Mouse (Mus musculus): Measurements from ENCODE around the gene Diexf.

Diexf gene

DNA sequence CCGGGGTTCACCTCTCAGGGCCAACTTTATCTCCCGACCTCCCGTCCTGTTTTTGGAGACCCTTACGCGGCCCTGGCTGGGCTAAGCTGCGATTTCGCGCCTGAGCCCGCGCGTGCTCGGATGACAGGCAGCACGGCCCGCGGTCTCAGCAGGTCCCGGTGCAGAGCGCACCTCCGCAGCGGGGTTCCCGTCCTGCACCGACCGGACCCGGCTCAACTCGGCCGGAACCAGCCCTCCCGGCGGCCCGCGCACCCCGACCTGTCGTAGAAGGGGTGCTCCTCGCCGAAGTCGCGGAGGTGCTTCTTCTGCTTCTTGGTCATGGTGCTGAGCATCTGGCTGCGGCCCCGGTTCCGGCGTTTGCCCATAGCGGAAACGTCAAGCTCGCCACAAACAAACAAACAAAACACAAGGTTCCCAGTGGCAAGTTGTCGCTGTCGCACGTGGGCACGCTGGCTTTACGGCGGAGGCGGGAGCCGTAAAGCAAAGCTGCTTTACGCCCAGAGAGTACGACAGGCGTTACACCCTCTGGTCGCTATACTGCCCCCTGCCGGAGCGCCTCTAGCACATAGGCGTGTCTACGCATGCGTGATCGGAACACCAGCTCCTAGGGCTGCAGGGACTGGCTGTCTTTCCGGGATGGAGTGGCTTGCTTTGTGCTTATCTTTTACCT lies at the start of gene Diexf:
Gene Diexf (minus strand): TSS at position 487 of the 670 bp plus-strand sequence.
- peak; percentile 96 for DNase-seq (ENCODE audit: low read depth, low spot score)

DNA sequence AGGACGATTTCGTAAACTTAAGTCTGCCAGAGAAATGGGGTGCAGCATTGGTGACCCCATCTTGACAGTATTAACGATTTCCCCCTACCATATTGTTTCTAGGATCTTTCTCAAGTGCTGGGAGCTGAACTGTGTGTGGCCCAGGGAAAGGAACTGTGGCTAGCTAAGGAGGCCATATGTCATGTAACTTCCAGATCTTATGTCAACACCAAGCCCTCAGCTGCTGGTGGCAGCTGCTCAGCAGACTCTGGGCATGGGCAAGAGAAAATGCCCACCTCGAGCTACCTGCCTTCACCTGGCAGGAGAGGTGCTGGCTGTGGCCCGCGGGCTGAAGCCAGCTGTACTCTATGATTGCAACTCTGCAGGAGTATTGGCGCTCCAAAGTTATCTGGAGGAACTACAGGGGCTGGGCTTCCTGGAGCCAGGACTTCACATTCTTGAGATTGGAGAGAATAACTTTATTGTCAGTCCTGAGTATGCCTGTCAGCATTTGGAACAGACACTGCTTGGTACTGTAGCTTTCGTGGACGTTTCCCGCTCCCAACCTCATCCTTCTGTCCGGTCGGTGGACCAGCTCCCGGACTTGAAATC lies 44.2 kb upstream of the Diexf start:
- no peak for DNase-seq (ENCODE audit: low read depth, low spot score)

DNA sequence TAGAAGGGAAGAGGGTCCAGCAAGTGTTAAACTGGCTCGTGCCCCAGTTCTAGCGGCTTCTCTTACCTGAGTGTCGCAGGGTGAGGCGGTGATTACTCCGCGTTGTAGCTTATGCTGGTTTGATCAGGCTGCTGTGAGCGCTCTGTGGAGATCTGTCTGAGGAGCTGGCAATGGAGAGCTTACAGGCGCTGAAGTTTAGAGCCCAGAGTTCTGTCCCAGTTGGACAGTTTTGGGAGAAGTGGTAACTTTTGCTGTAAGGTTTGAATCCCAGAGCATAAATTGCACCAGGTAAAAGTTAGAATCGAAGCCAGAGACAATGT lies 43.7 kb upstream of the Diexf start:
- no peak for DNase-seq (ENCODE audit: low read depth, low spot score)

DNA sequence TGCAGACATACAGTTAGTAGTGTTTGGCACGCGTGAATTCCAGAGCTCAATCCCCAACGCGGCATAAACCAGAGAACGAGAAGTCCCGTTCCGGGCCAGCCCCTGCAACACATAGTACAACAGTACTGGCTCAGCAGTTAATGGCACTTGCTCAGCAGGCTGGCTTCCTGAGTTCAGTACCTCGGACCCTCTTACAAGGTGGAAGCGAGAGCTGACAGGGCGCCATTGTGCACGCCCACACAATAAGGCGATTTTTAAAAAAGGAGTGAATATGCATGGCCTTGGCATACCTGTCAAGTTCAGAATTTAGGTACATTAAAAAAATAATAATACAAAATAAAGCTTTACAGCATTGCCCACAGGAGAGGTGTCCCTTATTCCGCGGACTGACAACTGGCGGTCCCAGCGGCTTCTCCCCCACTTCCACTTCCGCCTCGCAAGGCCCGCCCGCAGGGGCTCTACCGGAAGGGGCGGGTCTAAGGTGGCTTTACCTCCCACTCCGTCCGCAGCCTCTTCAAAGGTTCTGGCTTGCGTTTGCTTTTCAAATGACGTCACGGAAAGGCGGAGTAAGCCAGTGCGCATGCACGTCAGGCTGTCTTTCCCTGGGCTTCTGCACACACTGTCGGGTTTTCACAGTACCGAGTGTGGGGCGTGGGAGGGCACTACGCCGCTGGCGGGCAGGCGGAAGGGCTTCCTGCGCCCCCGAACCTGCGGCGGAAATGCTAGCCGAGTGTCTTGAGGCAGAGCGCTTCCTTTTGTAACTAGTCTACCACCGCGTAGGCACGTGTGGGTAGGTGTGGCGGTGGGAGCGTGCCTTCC lies 43.1 kb upstream of the Diexf start:
- DNase-seq (ENCODE audit: low read depth, low spot score): peak; percentile 99

DNA sequence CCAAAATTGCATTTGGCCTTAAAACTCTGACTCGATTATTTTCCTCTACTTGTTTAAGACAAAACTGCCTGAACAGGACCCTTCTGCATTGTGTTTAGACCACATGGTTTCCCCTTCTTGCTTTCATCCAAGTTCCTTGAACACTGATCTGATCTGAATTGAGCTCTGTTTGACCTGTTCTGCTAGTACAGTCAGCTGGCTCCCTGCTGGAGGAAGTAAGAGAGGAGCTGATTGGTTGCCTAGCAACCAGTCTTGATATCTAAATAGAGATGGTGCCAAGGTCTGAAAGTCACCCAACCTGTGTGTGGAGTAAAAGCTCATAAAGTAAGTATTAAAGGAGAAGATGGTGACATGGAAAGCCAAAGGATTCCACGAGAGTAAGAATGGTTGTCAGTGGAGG lies 39.8 kb upstream of the Diexf start:
- peak; percentile 35 for DNase-seq (ENCODE audit: low read depth, low spot score)

DNA sequence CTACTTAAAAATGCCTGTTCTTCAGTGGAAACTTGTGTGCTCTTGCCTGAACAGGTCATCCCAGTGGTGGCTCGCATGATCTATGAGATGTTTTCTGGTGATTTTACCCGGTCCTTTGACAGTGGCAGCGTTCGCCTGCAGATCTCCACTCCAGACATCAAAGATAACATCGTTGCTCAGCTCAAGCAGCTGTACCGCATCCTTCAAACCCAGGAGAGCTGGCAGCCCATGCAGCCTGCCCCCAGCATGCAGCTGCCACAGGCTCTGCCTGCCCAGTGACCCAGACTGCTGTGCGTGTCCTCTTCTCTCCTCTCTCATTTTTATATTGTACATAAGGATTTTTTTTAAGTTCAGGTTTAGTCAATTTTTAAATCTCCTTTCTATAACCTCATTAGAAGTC lies 39.2 kb upstream of the Diexf start:
- no peak for DNase-seq (ENCODE audit: low read depth, low spot score)

DNA sequence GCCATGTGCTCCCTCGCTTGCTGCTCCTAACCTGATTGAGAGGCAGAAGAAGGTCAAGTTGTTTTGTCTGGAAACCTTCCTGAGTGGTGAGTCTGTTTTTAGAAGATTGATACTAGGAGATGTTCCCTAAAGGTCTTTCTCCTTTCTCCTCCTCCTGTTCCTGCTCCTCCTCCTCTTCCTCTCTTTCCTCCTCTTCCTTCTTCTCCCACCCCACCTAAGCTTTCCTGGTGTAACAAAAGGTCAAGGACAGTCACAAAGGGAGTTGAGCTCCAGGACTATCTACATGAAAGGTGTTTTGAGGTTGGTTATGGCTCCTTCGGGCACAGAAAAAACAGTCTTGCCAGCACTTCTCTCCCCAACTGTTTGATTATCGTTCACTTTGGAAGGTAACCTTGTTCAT lies 37.7 kb upstream of the Diexf start, which contains the start of gene A130010J15Rik:
Gene A130010J15Rik (plus strand): TSS at position 301 of the 400 bp plus-strand sequence.
- DNase-seq (ENCODE audit: low read depth, low spot score): no peak

DNA sequence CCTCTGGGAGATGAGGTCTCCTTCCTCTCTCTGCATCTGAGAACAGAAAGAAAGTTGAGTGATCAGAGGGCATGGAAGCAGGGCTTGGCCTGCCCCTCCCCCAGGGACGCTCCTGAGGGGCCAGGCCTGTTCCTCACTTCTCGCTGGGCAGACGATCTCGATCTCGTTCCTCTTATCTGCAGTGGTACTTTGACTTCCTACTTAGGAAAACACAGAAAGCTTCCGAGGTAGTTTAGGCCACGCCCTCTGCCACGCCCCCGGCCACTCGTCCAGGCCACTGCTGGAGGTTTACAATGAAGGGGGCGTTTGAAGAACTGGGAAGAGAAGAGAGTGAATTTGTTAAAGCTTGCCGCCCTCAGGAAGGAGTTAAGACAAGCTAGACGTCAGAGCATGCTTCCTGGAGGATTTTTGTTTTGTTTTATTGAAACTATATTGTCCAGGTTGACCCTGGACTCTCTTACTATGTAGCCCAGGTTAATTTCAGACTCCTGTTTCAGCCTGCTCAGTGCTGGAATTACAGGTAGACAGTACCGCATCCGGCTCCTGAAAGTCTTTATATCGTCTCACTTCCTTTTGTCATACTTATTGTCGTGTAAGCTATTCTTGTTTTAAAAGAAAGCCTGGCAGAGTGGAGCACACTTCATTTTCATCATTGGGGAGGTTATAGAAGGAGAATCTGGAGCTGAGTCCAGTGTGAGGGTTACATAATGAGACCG lies 30.4 kb upstream of the Diexf start:
- DNase-seq (ENCODE audit: low read depth, low spot score): no peak

DNA sequence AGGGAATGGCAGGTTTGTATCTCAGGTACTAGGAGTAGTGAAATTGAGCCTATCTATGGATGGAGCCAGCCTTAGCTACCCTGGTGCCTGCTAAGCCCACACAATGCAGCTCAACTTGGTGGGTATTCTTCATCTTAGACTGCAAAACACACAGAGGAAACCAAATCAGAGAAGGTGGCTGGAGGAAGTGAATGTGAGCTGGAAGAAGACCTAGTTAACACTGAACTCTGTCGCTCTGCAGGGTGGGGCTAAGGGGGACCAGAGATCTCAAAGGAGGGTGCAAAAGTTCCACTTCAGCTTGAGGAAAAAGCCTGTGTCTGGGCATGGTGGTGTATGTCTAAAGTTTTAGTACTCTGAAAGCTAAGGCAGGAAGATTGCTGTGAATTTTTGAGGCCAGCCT lies 29.5 kb upstream of the Diexf start:
- no peak for DNase-seq (ENCODE audit: low read depth, low spot score)

DNA sequence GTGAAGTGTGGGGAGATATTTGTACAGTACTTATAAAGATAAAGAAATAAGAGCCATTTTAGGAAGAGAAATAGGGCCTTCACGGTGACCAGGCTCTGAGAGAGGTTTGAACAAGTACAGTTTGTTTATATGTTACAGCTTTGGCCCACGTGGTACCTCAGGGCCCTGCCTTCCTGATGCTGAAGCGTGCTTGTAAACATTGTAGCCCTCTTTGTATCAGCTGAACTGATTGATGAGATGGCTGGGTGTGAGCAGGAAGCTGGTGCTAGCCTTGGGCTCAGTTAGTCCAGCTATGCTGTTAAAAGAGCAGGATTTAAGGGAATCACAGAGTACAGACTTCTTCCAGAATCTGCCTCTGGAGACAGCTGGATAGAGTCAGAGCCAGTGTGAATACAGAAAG lies 29.1 kb upstream of the Diexf start:
- no peak for DNase-seq (ENCODE audit: low read depth, low spot score)

DNA sequence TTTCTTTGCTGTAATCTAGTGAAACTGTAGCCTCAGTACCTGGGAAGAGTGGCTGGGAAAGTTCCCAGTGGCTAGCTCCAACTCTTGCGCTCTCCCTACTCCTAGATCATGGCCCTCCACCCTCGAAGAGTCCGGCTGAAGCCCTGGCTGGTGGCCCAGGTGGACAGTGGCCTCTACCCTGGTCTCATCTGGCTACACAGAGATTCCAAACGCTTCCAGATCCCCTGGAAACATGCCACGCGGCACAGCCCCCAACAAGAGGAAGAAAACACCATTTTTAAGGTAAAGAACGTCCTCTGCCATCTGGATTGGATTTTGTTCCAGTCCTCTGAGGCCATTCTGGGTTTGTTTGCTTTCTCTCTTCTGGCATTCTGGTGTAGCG lies 27.0 kb upstream of the Diexf start:
- no peak for DNase-seq (ENCODE audit: low read depth, low spot score)

DNA sequence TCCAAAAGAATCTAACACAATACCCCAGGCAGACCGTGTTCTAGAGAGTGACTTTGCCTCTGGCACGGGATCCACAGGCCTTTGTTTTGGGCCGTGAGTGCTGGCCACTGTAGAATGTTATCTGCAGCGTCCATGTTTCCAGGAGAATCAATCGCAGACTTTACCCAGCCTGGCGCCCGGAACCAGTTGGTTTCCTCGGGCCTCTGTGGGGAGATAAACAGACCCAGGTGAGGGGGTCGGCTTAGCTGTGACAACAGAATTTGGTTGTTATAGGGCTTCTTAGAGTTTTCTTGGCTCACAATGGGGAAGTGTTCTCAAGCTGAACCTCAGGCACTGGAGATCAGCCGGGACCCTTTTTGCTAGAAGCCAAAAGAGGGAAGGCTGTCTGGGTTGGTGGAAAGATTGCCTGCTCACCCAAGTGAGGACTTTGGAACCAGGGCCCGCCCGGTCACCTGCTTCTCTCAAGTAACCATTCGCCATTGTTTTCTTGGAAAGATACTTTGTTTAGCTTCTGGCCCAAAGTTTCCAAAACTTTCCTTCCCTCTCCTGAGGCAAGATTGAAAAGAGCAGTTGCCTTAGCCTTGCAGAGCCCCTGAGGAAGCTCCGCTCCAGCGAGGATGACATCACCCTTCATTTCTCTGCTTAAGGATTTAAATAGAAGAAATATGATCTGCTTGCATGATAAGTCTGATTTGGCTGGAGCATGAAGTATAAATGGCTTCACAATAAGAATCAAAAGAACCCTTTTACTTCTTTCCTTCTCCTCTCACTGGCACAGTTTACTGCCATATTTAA lies 26.4 kb upstream of the Diexf start:
- no peak for DNase-seq (ENCODE audit: low read depth, low spot score)

DNA sequence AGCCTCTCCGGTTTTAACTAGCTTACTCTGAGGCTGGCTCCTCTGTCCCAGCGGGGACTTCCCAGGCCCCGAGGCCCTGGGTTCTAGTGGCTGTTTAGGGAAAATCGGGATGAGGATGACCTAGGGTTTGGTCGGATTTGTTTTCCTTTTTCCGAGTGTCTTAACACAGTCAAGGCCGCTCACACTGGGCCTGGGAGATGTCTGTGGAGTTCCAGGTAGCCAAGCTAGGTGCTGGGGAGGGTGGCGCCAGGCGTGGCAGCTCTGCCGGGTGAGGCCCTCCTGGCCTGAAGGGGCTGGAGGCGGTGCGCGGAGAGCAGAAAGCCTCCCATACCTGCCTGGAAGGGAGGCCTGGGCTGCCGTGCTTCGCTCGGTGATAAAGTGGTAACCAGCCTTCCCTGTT lies 23.5 kb upstream of the Diexf start:
- no peak for DNase-seq (ENCODE audit: low read depth, low spot score)

DNA sequence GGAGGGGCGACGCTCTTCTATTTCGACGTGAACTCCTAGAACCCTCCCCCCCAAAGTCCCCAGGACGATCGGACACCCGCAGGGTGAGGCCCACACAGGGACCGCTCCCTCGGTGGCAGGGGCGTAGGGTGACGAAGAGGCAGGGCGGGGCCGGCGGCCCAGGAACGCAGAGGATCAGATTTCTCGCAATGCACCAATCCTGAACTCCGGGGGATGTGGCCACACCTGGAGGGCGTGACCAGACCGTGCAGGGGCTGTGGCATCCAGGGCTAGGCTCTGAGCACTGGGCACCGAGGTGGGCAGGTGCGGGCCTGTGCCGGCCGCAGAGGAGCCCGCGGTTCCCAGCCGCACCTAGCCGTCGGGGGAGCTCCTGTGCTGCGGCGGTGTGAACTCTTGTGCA lies 22.8 kb upstream of the Diexf start, which contains the start of gene Irf6:
Gene Irf6 (plus strand): TSS at position 240 of the 400 bp plus-strand sequence.
- no peak for DNase-seq (ENCODE audit: low read depth, low spot score)

DNA sequence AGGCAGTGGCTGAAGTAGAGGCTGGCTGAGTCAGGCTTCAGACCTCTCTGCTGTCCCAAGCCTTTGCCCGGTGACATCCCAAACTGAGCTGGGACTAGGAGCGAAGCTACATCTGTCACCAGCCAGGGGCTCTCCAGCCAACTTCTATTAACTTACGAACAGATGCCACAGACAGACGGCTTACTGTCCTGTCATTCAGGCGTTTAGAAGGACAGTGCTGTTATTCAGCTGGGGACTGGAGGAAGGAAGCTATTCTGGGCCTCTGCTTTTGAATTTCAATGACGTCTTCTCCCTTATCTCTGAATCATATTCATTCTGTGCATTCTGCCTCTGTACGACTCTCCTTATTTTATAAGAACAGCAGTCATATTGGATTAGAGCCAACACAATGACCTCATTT lies 21.1 kb upstream of the Diexf start:
- DNase-seq (ENCODE audit: low read depth, low spot score): peak; percentile 33

DNA sequence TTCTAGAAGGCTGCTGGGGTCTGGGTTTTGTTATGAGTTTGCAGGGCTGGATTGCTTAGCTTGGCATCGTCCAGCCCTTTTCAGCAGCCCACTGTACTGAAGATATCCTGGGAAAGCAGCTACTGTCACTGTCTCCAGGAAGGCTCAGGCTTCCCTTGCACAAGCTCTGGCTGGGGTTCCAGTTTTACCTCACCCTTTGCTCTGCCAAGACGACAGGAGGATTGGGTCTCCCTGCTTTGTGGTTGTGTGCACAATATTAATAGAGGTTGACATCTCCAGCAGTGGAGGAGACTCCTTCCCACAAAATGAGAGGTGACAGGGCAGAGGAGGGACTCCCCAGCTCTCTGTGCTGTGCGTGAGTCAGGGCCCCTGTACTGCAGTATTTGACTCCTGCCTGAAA lies 19.2 kb upstream of the Diexf start:
- no peak for DNase-seq (ENCODE audit: low read depth, low spot score)

DNA sequence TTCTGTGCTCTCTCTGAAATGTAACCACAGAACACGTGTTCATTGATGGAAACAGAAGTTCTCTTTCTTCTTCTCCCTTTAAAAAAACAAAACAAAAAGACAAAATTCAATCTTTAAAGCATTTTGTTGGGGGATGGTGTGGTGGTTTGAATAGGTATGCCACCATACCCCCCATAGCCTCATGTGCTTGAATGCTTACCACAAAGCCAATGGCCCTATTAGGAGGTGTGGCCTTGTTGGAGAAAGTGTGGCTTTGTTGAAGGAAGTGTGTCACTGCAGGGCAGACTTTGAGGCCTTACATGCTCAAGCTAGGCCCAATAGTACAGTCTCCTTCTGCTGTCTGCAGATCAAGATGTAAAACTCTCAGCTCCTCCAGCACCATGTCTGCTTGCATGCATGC lies 16.3 kb upstream of the Diexf start:
- DNase-seq (ENCODE audit: low read depth, low spot score): no peak

DNA sequence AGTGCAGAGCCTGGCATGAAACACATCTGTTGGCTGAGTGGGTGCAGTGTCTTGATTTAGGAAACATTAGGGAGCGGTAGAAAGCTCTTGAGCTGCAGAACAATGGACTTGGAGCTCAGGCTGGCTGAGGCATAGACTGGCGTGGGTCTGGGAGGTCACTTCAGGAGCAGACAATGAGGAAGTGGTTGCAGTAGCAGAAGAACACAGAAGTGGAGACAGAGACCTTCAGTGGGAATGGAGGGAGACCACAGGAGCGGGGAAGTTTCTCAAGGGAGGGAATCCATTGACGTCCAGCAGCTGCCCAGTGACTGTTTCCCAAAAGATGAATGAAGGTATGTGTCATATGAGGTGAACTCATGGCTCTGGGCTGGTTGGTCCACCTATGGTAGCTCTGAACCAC lies 15.0 kb upstream of the Diexf start:
- no peak for DNase-seq (ENCODE audit: low read depth, low spot score)

DNA sequence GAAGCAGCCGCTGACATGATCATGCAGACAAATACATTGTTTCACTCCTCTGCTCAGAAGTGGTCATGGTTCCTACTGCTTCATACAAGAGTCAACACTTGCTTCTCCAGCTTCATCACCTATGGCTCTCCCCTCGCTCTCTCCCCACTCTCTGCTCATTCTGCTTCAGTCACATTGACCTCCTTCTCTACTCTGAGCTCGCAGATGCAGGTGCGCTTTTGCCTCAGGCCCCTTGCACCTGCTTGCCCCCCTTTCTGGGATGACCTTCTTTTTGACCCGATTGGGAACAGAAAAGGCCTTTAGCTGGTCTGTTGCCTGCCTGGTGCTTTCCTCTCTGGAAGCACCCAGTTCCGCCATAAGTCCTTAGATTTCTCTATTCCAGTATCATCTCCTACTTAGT lies 14.4 kb upstream of the Diexf start:
- DNase-seq (ENCODE audit: low read depth, low spot score): no peak

DNA sequence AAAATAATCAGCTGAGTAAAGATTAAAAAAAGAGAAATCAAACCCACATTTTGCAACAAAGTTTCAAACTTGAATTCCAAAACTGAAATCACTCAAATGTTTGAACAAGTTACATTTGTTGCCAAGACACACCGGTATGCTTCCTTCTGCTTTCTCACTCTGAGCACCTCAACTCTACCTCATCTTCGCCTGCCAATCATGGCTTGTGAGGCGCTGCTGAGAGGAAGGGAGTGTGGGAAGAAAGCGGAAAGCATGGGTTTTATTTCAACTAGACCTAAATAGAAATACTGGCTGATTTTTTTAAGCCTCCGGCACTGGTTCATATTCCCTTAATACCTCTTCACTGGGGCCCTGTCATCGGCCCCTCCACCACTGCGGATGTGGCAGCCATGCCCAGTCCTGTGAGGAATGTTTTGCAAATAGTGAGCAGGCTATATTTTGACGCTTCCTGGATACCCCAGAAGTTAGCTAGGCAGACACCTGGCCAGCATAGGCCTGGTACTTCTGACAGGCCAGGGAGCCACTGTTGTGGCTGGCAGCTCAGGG lies 12.5 kb upstream of the Diexf start:
- DNase-seq (ENCODE audit: low read depth, low spot score): no peak

DNA sequence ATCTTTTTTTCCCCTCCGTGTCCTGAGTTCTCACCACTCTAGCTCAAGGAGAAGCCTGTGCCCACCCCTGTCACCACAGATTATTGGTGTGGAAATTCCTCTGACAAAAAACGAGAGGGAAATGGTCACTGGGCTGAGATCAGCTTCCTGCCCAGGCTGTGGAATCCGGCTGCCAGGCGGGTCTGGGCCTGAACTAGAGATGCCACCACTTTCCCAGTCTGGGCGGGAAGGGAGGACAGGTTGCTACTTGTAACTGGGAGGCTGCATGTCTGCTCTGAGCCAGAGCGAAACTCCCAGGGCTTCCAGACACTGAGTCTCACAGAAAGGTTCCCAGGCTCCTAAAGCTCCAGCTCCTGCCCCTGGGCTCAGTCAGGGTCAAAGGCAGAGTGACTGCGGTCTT lies 11.0 kb upstream of the Diexf start:
- DNase-seq (ENCODE audit: low read depth, low spot score): no peak

Measured in telencephalon, adult 2 months (tissue).